Mouse (Mus musculus) gastrocnemius, postnatal 14 days (tissue): ENCODE results near the gene Sumo2. TPM values are rescaled to one million over a fixed set of nuclear protein-coding genes. Genes with fewer than 3 reads are reported as not detected.
A peak's percentile ranks its signal among the peaks of the same experiment; 100 is the strongest.
"Not testable (repeated sequence)": the region's sequence is repeated elsewhere in the genome, so short reads cannot be mapped to it uniquely, and the experiment has no call there.

Experiments
- DNase-seq: peaks from one replicate; pipeline ENCODE4 v3.0.0; 2021; ENCODE audit warnings: mixed read lengths
- intact Hi-C: fragments of 180-260 bp; cut with DNase I; formaldehyde crosslinking; loops from one replicate; pipeline ENCODE4 v1.15.1; 2025; ENCODE audit warnings: low total_unique reads
- total RNA-seq, 2 experiments: library from RNA; stranded (reverse); gene quantifications; 2 replicates each; pipeline ENCODE4 v1.2.3; 2021

Gene Sumo2
- total RNA-seq, 2 experiments from 2014 or later: 121 to 143 TPM

- intact Hi-C loops: no loop called here
- no peak for DNase-seq
These were observed 15.0 kb downstream of the Sumo2 start for GRCm38 (mm10) chr11:115521080-115521479.

GRCm38 (mm10) chr11:115520218-115520617, 15.9 kb downstream of the Sumo2 start:
- intact Hi-C loops: no loop called here
- no peak for DNase-seq

- no peak for DNase-seq
- intact Hi-C loops: no loop called here
These were observed 16.5 kb downstream of the Sumo2 start for GRCm38 (mm10) chr11:115519581-115519980.

- no peak for DNase-seq
- intact Hi-C loops: no loop called here
These were observed 17.4 kb downstream of the Sumo2 start for GRCm38 (mm10) chr11:115518693-115519092.

- intact Hi-C loops: no loop called here
- DNase-seq: no peak
These were observed 19.1 kb downstream of the Sumo2 start for GRCm38 (mm10) chr11:115516942-115517341.

- DNase-seq: no peak
- intact Hi-C loops: no loop called here
These were observed 21.1 kb downstream of the Sumo2 start for GRCm38 (mm10) chr11:115515021-115515420.

GRCm38 (mm10) chr11:115514238-115514663, 21.8 kb downstream of the Sumo2 start, which contains the start of gene Jpt1:
Jpt1 (minus strand) TSS chr11:115514387.
- DNase-seq: peak; percentile 95
- intact Hi-C loops: no loop called here

GRCm38 (mm10) chr11:115513271-115514237, 22.5 kb downstream of the Sumo2 start:
- DNase-seq: peak; percentile 59
- intact Hi-C loops: no loop called here

GRCm38 (mm10) chr11:115512407-115513183, 23.5 kb downstream of the Sumo2 start:
- no peak for DNase-seq
- intact Hi-C loops: no loop called here

GRCm38 (mm10) chr11:115512004-115512403, 24.1 kb downstream of the Sumo2 start:
- intact Hi-C loops: no loop called here

GRCm38 (mm10) chr11:115511121-115511520, 25.0 kb downstream of the Sumo2 start:
- DNase-seq: no peak
- intact Hi-C loops: no loop called here

More at GRCm38 (mm10) chr11:115512004-115512403, 24.1 kb downstream of the Sumo2 start:
- no peak for DNase-seq

GRCm38 (mm10) chr11:115510507-115510888, 25.6 kb downstream of the Sumo2 start:
- intact Hi-C loops: no loop called here
- no peak for DNase-seq

- DNase-seq: peak; percentile 29
- intact Hi-C loops: no loop called here
These were observed 26.1 kb downstream of the Sumo2 start for GRCm38 (mm10) chr11:115509773-115510506.

GRCm38 (mm10) chr11:115508061-115508460, 28.0 kb downstream of the Sumo2 start:
- intact Hi-C loops: no loop called here
- DNase-seq: no peak

GRCm38 (mm10) chr11:115506586-115506985, 29.5 kb downstream of the Sumo2 start:
- intact Hi-C loops: no loop called here
- DNase-seq: no peak

GRCm38 (mm10) chr11:115502636-115503035, 33.4 kb downstream of the Sumo2 start:
- intact Hi-C loops: no loop called here

GRCm38 (mm10) chr11:115496559-115496958, 39.5 kb downstream of the Sumo2 start:
- not testable (repeated sequence) for DNase-seq
- intact Hi-C loops: loop anchor here (10.0 kb wide), 1 partner anchor 108 kb away; the partner anchor contains the start of genes Gga3 and Mrps7

More at GRCm38 (mm10) chr11:115502636-115503035, 33.4 kb downstream of the Sumo2 start:
- no peak for DNase-seq

GRCm38 (mm10) chr11:115492387-115492786, 43.7 kb downstream of the Sumo2 start:
- intact Hi-C loops: loop anchor here (10.0 kb wide), 1 partner anchor 112 kb away; the partner anchor contains the start of genes Gga3 and Mrps7
- no peak for DNase-seq
